Comparison of ENCODE assay signal across 8 mouse cellular contexts in genomic region chr6:55484224-55484623, GRCm38 (mm10). TPM values are rescaled to one million over a fixed set of nuclear protein-coding genes. Genes with fewer than 3 reads are reported as not detected.
DNase-seq lines count a peak whose midpoint lies in the region; ATAC-seq lines count a peak whose summit lies in the region.
"Had no signal": no experiment of that assay in that cellular context is flagged by ENCODE, and none has a peak within 500 bp of the region (broad histone marks: within the 10 kb centered on the region; RNA-seq: fewer than 3 reads in every experiment).

No protein-coding gene starts in this region.

- H3K27me3 ChIP-seq in forebrain, embryonic 14.5 days (replicated peaks; ENCODE audit: control insufficient read depth, insufficient read depth, low read length), result no peaks in the 10 kb centered on the region
- no peaks in the 10 kb centered on the region for H3K27me3 ChIP-seq in midbrain, embryonic 11.5 days (ENCODE audit: control insufficient read depth, insufficient read depth, low read length)

- peak overlapping the region; percentile 75 for H3K27ac ChIP-seq in forebrain, embryonic 14.5 days (ENCODE audit: low read depth, low read length)
- peak overlapping the region; percentile 41; the same call in 1 of the 2 replicates for H3K27ac ChIP-seq in midbrain, embryonic 11.5 days (ENCODE audit: low read depth, low read length)

- H3K9me3 ChIP-seq in forebrain, embryonic 14.5 days (replicated peaks; ENCODE audit: control insufficient read depth, low read length), result no peaks in the 10 kb centered on the region
- no peaks in the 10 kb centered on the region for H3K9me3 ChIP-seq in midbrain, embryonic 11.5 days (ENCODE audit: control insufficient read depth, low read length)
- H3K9me3 ChIP-seq: G1E had no signal

- 0 out of 2 replicates have a peak overlapping the region, but pooled peaks have one; percentile 12 for H3K4me2 ChIP-seq in forebrain, embryonic 14.5 days (ENCODE audit: low read length)
- no peak overlapping the region for H3K4me2 ChIP-seq in midbrain, embryonic 11.5 days

- no peak overlapping the region for H3K4me3 ChIP-seq in forebrain, embryonic 14.5 days (ENCODE audit: low read depth, low read length)
- no peak overlapping the region for H3K4me3 ChIP-seq in midbrain, embryonic 11.5 days (ENCODE audit: low read depth, low read length)

- WGBS in forebrain, embryonic 14.5 days, result 4% methylated on average over 4 of the region's 4 CpGs
- 44% methylated on average over 4 of the region's 4 CpGs for WGBS in midbrain, embryonic 11.5 days

- intact Hi-C loops in gastrocnemius, postnatal 36 days (cut with DNase I), result no loop called here

- peak overlapping the region; percentile 26; the same call in 1 of the 2 replicates for H3K9ac ChIP-seq in forebrain, embryonic 14.5 days (ENCODE audit: low read length)
- no peak overlapping the region for H3K9ac ChIP-seq in midbrain, embryonic 11.5 days (ENCODE audit: low read length)

- ATAC-seq in forebrain, embryonic 14.5 days, result peak; percentile 91
- ATAC-seq in midbrain, embryonic 11.5 days (ENCODE audit: low FRiP score), result peak; percentile 72

- H3K36me3 ChIP-seq in forebrain, embryonic 14.5 days (ENCODE audit: control insufficient read depth, insufficient read depth, low read length), result peaks cover 42% of the 10 kb centered on the region
- no peaks in the 10 kb centered on the region for H3K36me3 ChIP-seq in midbrain, embryonic 11.5 days (ENCODE audit: control insufficient read depth, insufficient read depth, low read length)
- H3K36me3 ChIP-seq: G1E had no signal

- H3K4me1 ChIP-seq in forebrain, embryonic 14.5 days (ENCODE audit: control insufficient read depth, insufficient read depth, low read length), result peaks cover 21% of the 10 kb centered on the region
- H3K4me1 ChIP-seq in midbrain, embryonic 11.5 days (ENCODE audit: control insufficient read depth, insufficient read depth, low read length), result peaks cover 15% of the 10 kb centered on the region

- DNase-seq in forebrain, embryonic 14.5 days (ENCODE audit: low spot score), result peak; percentile 91
- peak; percentile 73 for DNase-seq in layer of hippocampus, adult 11-12 months (ENCODE audit: low spot score)
- no peak for DNase-seq in midbrain, embryonic 11.5 days (ENCODE audit: low spot score, missing footprints)
- DNase-seq in right cerebral cortex, postnatal 36 days (ENCODE audit: low spot score in 2 of 2), result peak; percentile 59 to 75
- DNase-seq in yolk sac, embryonic 10.5 days (ENCODE audit: low spot score), result no peak
- DNase-seq in Muller cell, postnatal 12 days (ENCODE audit: inconsistent ontology term), result no peak
- DNase-seq in gastrocnemius, postnatal 36 days, result no peak

RNA-seq across cellular contexts. Expression of gene Adcyap1r1, which starts 32.4 kb away (rescaled TPM):
- 25.8 and 30.7 TPM in 2 replicates for polyA plus RNA-seq in forebrain, embryonic 14.5 days (2014; fragmentation: Nextera tagmentation; extraction: Ambion mirVana)
- polyA plus RNA-seq in midbrain, embryonic 11.5 days (2014; fragmentation: Nextera tagmentation; extraction: Ambion mirVana), result 17.6 and 20.4 TPM in 2 replicates
- total RNA-seq in gastrocnemius, postnatal 36 days (2021), result 1 to 10 TPM in 1 of 2 experiments, under 1 TPM in 1; 0.86 to 1.6 TPM
- polyA plus RNA-seq: G1E had no signal

Comparison
In these comparisons a context has a peak if more than half of its experiments do, and no peak if none do; other contexts are left out.
1. DNase-seq: peak in forebrain, embryonic 14.5 days (single experiment), layer of hippocampus, adult 11-12 months (single experiment) and right cerebral cortex, postnatal 36 days (2 of 2); none in midbrain, embryonic 11.5 days (single experiment), yolk sac, embryonic 10.5 days (single experiment), Muller cell, postnatal 12 days (single experiment) and gastrocnemius, postnatal 36 days (0 of 2).